Mouse (Mus musculus) adrenal gland, postnatal 4 days (tissue): ENCODE measurements around the gene Lcn3. TPM values are rescaled to one million over a fixed set of nuclear protein-coding genes. Genes with fewer than 3 reads are reported as not detected.

Experiments used
- total RNA-seq, 2 experiments: library from RNA; stranded (reverse); gene quantifications; 2 replicates each; pipeline ENCODE4 v1.2.3; 2021

The Lcn3 gene
- total RNA-seq, 2 experiments from 2014 or later = not detected

Other genes with a start within 250 kb of the Lcn3 start
- 10 to 100 TPM; 19.2 to 20.5 TPM for gene Traf2, start 218.6 kb upstream of the Lcn3 start, total RNA-seq
- 100 to 1,000 TPM; 171 to 191 TPM for gene Edf1, start 207.7 kb upstream of the Lcn3 start, total RNA-seq
- gene Mamdc4, start 190.7 kb upstream of the Lcn3 start, total RNA-seq = 1 to 10 TPM; 4.1 to 7.1 TPM
- 10 to 100 TPM; 74.7 to 80.0 TPM for gene Phpt1, start 190.3 kb upstream of the Lcn3 start, total RNA-seq
- 1 to 10 TPM; 4.6 to 5.3 TPM for gene Ajm1, start 183.8 kb upstream of the Lcn3 start, total RNA-seq
- gene Rabl6, start 157.0 kb upstream of the Lcn3 start, total RNA-seq = 100 to 1,000 TPM; 117 to 128 TPM
- gene Ccdc183, start 147.9 kb upstream of the Lcn3 start, total RNA-seq = under 1 TPM in 1 of 2 experiments, not detected in 1; 0.11 TPM
- gene Tmem141, start 143.6 kb upstream of the Lcn3 start, total RNA-seq = 10 to 100 TPM; 37.1 to 39.5 TPM
- gene Fcna, start 137.5 kb upstream of the Lcn3 start, total RNA-seq = 10 to 100 TPM; 10.2 to 14.4 TPM
- gene Lcn8, start 112.4 kb upstream of the Lcn3 start, total RNA-seq = under 1 TPM in 1 of 2 experiments, not detected in 1; 0.68 TPM
- gene Lcn5, start 107.6 kb upstream of the Lcn3 start, total RNA-seq = not detected
- not detected for gene Lcn6, start 88.8 kb upstream of the Lcn3 start, total RNA-seq
- gene Lcn10, start 82.8 kb upstream of the Lcn3 start, total RNA-seq = not detected
- 1 to 10 TPM; 6.6 to 6.9 TPM for gene Obp2a, start 65.5 kb upstream of the Lcn3 start, total RNA-seq
- gene Bmyc, start 58.8 kb upstream of the Lcn3 start, total RNA-seq = 10 to 100 TPM; 74.3 to 75.0 TPM
- gene Obp2b, start 28.6 kb upstream of the Lcn3 start, total RNA-seq = not detected
- not detected for gene Lcn11, start 11.4 kb downstream of the Lcn3 start, total RNA-seq
- not detected for gene Gm13539, start 16.7 kb downstream of the Lcn3 start, total RNA-seq
- not detected for gene Glt6d1, start 50.3 kb downstream of the Lcn3 start, total RNA-seq
- gene Lcn9, start 57.6 kb downstream of the Lcn3 start, total RNA-seq = not detected
- gene Sohlh1, start 81.7 kb downstream of the Lcn3 start, total RNA-seq = not detected
- gene Kcnt1, start 98.2 kb downstream of the Lcn3 start, total RNA-seq = 10 to 100 TPM; 12.2 to 12.9 TPM
- 10 to 100 TPM; 41.3 to 44.8 TPM for gene Camsap1, start 217.7 kb downstream of the Lcn3 start, total RNA-seq